Mouse (Mus musculus) brain, embryonic 14.5 days (tissue): ENCODE results near the gene Olfr191. TPM values are rescaled to one million over a fixed set of nuclear protein-coding genes. Genes with fewer than 3 reads are reported as not detected.
A peak's percentile ranks its signal among the peaks of the same experiment; 100 is the strongest.
"Not testable (repeated sequence)": the region's sequence is repeated elsewhere in the genome, so short reads cannot be mapped to it uniquely, and the experiment has no call there.

Experiments used
- DNase-seq: peaks from one replicate; pipeline ENCODE4 v3.0.0-alpha.2; 2011; ENCODE audit warnings: low read depth
- CTCF ChIP-seq: fragments of 200-500 bp; IDR thresholded peaks from 2 replicates; pipeline ENCODE4 v1.5.1; 2012; ENCODE audit warnings: inconsistent platforms, mild to moderate bottlenecking, moderate library complexity, borderline replicate concordance; ENCODE audit not compliant: insufficient read depth, insufficient read length; ENCODE audit errors: extremely low read depth
- POLR2A ChIP-seq: fragments of 200-500 bp; IDR thresholded peaks from 2 replicates; pipeline ENCODE4 v1.6.1; 2012; ENCODE audit warnings: mild to moderate bottlenecking, inconsistent platforms, borderline replicate concordance; ENCODE audit not compliant: poor library complexity, insufficient read depth, insufficient read length, severe bottlenecking; ENCODE audit errors: extremely low read depth
- polyA plus RNA-seq: library from polyadenylated mRNA; depleted of rRNA; stranded (reverse); fragments of >200 nt; gene quantifications from 2 replicates; pipeline ENCODE4 v1.2.3, GENCODE M21; 2012; rRNA removed

Gene Olfr191
- polyA plus RNA-seq: not detected in 2 replicates

GRCm38 (mm10) chr16:59089722-59090121, at the start of gene Olfr191:
Gene Olfr191 (minus strand): TSS chr16:59089822.
- DNase-seq: peak; percentile 3

GRCm38 (mm10) chr16:59130740-59131139, 41.1 kb upstream of the Olfr191 start:
- DNase-seq: no peak
- TF ChIP-seq CTCF (no peak), POLR2A (no peak)

GRCm38 (mm10) chr16:59120969-59121368, 31.3 kb upstream of the Olfr191 start, which contains the start of gene Olfr194:
Gene Olfr194 (minus strand): TSS chr16:59121069.
- no peak for DNase-seq
- TF ChIP-seq CTCF (no peak), POLR2A (no peak)

- no peak for DNase-seq
- TF ChIP-seq CTCF (no peak), POLR2A (no peak)
These were observed 22.2 kb upstream of the Olfr191 start, which contains the start of gene Olfr193 for GRCm38 (mm10) chr16:59111781-59112180. Gene Olfr193 (minus strand): TSS chr16:59111881.

- DNase-seq: not testable (repeated sequence)
These were observed 18.9 kb upstream of the Olfr191 start for GRCm38 (mm10) chr16:59108522-59108921.

GRCm38 (mm10) chr16:59105312-59105711, 15.7 kb upstream of the Olfr191 start:
- no peak for DNase-seq
- no peak for TF ChIP-seq CTCF
- no peak for TF ChIP-seq POLR2A

- DNase-seq: not testable (repeated sequence)
These were observed 8.5 kb downstream of the Olfr191 start for GRCm38 (mm10) chr16:59081113-59081512.

GRCm38 (mm10) chr16:59077905-59078304, 11.7 kb downstream of the Olfr191 start, which contains the start of gene Olfr190:
Gene Olfr190 (minus strand): TSS chr16:59078005.
- DNase-seq: no peak

GRCm38 (mm10) chr16:59073520-59073919, 16.1 kb downstream of the Olfr191 start:
- no peak for TF ChIP-seq POLR2A
- TF ChIP-seq CTCF: no peak
- no peak for DNase-seq

More at GRCm38 (mm10) chr16:59077905-59078304, 11.7 kb downstream of the Olfr191 start, which contains the start of gene Olfr190:
- TF ChIP-seq POLR2A (no peak), CTCF (no peak)

- no peak for DNase-seq
- TF ChIP-seq POLR2A (no peak), CTCF (no peak)
These were observed 17.9 kb downstream of the Olfr191 start for GRCm38 (mm10) chr16:59071755-59072154.

- DNase-seq: not testable (repeated sequence)
These were observed 27.2 kb downstream of the Olfr191 start for GRCm38 (mm10) chr16:59062411-59062810.

- not testable (repeated sequence) for DNase-seq
These were observed 40.3 kb downstream of the Olfr191 start for GRCm38 (mm10) chr16:59049286-59049685.

- TF ChIP-seq CTCF: no peak
- TF ChIP-seq POLR2A: no peak
- DNase-seq: no peak
These were observed 40.8 kb downstream of the Olfr191 start for GRCm38 (mm10) chr16:59048860-59049259.

GRCm38 (mm10) chr16:59047579-59047978, 42.0 kb downstream of the Olfr191 start:
- DNase-seq: no peak
- TF ChIP-seq CTCF (no peak), POLR2A (no peak)
